Mouse (Mus musculus): ENCODE measurements at regions not wholly inside any gene's neighbourhood (a gene's known extent, or its start where the extent isn't known, plus 50 kb on each side); places are given as distances from the start of the nearest gene placed in this dataset.

- DNase-seq (ENCODE audit: low spot score in 2 of 2) = no peak
These were observed 198.6 kb upstream of the Tle3 start for GRCm38 (mm10) chr9:61173548-61173947.

DNA sequence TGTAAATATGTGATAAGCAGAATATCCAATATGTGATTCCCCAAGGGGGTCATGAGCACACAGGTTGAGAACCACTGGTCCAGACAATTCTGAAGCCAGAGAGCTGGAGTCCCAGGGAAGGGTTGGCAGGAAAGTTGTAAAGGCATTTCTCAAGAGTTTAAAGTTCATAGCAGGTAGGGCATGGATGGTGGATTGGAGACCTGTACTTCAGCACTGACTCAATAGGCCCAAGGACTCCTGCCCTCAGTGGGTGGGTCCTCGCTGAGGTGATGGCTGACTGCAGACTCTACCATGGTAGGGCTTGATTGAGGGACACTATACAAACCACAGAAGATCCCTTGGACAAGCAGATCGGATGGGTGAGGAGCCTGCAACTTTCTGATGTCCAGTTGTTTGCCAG is 196.8 kb upstream of the Tle3 start:
- no peak for DNase-seq (ENCODE audit: low spot score in 2 of 2)

- no peak for DNase-seq (ENCODE audit: low spot score in 2 of 2)
These were observed 195.3 kb upstream of the Tle3 start for GRCm38 (mm10) chr9:61176856-61177255.

- DNase-seq (ENCODE audit: low spot score in 2 of 2) = no peak
These were observed 185.4 kb upstream of the Tle3 start for GRCm38 (mm10) chr9:61186541-61187420.

- no peak for DNase-seq (ENCODE audit: low spot score in 2 of 2)
These were observed 184.3 kb upstream of the Tle3 start for GRCm38 (mm10) chr9:61187713-61188399.

DNA sequence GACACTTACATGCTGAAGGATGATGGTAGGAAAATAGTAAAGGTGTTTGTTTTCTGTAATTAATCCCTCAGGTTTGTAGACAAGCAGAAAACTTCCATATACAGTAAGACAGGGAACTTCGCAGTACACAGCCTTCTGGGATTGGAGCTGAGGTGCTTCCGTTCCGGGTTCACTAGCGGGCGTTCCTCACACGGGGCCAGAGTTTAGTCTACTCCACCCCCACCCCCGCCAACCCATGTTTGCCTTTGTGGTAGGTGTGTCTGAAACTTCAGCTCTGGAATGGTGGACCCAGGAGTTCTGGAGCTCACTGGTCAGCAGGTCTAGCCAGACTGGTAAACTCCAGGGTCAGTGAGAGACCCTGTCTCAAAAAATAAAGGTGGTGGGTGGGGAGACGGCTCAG is 182.9 kb upstream of the Tle3 start:
- no peak for DNase-seq (ENCODE audit: low spot score in 2 of 2)

DNA sequence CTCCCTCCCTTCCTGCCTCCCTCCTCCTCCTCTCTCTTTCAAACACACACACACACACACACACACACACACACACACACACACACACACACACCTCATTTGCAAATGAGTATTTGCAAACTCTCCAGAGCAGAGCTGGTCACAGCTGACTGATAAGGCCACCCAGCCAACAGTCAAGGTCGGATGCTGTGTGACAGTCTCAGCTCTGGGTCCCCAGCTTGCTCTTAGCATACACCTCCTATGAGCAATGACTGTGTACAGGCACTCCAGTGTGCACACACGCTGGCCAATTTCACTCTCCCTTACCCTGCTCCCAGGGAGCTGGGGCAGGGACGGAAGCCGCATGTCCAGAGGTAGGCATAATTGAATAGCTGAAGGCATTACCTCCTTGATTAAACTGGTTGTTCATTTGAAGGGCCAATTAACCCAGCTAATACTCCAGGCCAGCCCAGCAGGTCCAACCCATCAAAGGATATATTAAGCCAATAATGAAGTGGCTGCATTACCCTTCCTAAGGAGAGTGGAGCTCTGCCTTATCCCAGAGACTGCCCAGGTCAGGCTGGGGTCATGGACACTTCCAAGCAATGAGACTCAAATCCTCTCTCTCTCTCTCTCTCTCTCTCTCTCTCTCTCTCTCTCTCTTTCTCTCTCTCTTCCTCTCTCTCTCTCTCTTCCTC is 173.0 kb upstream of the Tle3 start:
- no peak for DNase-seq (ENCODE audit: low spot score in 2 of 2)

- DNase-seq (ENCODE audit: low spot score in 2 of 2) = no peak
These were observed 172.3 kb upstream of the Tle3 start for GRCm38 (mm10) chr9:61199891-61200290.

GRCm38 (mm10) chr9:61200295-61200955 is 171.7 kb upstream of the Tle3 start:
- peak; percentile 6 to 32 for DNase-seq (ENCODE audit: low spot score in 2 of 2)

- DNase-seq (ENCODE audit: low spot score in 2 of 2) = no peak
These were observed 167.1 kb upstream of the Tle3 start for GRCm38 (mm10) chr9:61205049-61205448.

DNA sequence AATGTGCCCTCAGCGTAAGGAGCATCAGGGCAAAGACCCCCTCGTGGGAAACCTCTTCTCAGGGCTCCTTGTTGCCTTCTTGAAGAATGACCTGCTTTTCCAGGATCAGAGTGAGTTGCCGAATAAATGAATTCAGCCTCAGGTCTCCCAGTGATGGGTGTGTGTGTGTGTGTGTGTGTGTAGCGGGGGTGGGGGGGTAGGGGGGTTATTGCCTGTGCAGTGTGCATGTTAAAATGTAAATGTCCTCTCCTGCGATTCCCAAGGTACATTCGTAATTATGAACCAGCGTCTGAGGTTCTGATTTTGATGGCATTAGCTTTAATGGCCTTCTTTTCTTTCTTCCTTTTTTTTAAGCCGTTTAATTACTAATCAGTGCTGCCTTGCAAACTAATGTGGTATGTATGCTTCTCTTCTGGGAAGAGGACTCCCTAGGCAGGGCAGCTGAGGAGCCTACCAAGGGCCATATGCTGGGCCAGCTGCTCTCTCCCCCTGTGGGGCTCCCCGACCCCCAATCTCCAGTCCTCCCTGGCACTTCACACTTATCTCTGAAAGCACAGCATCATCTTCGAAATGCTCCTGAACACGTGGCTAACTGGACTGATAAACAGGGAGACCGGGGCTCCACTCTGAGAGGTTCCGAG is 165.3 kb upstream of the Tle3 start:
- DNase-seq (ENCODE audit: low spot score in 2 of 2) = no peak

DNA sequence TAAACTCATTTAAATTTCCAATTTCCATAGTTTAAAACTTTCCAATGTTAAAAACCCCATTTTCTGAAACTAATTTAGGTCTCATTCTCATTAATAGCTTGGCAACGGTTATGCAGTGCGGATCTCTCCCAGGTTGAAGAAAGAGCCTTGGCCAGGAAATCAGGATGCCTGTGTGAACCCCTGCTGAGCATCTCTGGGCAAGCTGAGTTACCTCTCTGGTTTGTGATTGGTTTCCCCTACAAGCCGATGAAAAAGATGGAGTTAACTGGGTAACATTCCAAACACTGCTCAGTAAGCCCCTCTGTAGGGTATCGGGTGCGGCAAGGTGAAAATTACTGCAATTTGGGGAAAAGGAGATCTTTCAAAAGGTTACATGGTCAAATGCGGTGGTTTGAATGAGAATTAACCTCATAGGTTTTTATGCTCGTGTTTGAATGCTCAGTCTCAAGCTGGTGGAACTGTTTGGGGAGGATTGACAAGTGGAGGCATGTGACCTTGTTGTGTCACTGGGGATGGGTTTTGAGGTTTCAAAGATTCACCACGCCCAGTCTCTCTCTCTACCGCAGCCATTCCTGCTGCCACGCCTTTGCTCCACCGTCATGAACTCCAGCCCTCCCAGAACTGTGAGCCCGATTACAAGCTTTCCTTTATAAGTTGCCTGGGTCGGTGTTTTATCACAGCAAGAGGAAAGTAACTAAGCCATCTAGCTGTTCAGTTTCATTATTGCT is 164.6 kb upstream of the Tle3 start:
- DNase-seq (ENCODE audit: low spot score in 2 of 2) = no peak

- DNase-seq (ENCODE audit: low spot score in 2 of 2) = no peak
These were observed 160.5 kb upstream of the Tle3 start for GRCm38 (mm10) chr9:61211627-61212026.

DNA sequence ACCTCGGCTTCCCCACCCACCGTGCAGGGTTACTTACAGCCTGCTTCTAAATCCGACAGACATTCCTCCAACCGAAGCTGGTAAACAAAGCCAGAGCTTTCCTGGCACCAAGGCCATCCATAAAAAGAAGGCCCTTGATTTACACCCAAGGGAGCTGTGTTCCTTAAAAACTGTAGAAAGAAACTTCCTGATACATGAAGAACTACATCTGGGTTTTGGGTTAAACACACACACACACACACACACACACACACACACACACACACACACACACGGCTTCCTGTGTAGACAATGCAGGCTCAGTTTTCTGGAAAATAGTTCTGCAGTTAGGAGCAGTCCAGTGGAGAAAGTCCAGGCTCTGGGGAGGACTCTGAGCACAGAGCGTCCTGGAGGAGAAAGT is 157.2 kb upstream of the Tle3 start:
- DNase-seq (ENCODE audit: low spot score in 2 of 2) = peak; percentile 67 to 83

DNA sequence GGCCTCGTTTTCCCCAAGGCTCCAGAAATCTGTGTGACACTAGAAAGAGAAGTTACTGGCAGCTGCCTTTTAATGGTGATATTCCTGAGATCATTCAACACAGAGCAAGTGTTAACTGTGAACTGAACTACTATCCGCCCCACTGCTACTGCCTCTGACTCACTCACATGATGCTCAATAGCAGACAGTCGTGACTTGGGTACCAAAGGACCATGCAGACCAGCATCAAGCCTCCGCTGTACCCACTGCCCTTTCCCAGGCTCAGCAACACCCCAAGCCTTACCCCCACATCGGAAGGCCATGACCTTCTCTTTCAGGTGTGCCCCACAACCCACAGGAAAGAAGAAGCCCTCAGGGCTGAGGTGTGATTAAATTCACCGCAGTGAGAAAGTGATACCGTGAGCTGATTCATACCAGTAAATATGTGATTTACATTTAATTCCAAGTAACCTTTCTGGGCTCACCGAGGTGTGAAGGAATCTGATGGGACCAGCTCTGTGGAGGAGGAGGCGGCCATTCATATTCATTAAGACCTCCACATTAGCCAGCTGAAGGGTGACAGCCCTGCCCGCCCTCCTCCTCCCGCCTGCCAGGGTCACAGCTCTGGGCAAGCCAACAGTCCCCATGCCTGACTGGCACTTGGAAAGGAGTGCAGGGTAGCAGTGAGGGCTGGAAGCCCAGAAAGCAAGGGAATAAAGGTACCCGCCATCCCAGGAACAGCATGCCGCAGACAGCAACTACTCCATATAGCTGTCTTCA is 156.0 kb upstream of the Tle3 start:
- no peak for DNase-seq (ENCODE audit: low spot score in 2 of 2)

- DNase-seq (ENCODE audit: low spot score in 2 of 2) = peak; percentile 39 to 67
These were observed 152.1 kb upstream of the Tle3 start for GRCm38 (mm10) chr9:61220017-61220416.

- DNase-seq (ENCODE audit: low spot score in 2 of 2) = no peak
These were observed 149.8 kb upstream of the Tle3 start for GRCm38 (mm10) chr9:61222212-61223003.

- DNase-seq (ENCODE audit: low spot score in 2 of 2) = no peak
These were observed 147.0 kb upstream of the Tle3 start for GRCm38 (mm10) chr9:61225020-61225652.

DNA sequence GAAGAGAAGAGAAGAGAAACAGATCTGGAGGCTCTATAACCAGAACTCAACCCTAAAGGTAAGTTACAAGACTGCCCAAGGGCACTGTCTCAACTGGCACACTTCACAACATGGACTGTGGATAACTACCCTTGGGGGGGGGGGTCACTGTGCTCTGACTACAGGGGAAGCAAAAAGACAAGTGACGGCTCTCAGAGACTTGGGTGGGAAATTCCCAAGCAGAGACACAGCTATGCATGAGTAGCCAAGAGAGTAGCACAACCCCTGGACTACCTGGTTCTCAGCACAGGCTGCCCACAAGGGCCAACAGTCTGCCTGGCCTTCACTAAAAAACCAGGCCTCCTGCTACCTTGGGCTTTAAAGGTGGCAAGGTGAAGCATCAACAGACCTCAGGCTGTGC is 146.3 kb upstream of the Tle3 start:
- DNase-seq (ENCODE audit: low spot score in 2 of 2) = no peak
